Mouse (Mus musculus) liver, embryonic 16.5 days (tissue): ENCODE measurements at regions not wholly inside any gene's neighbourhood (a gene's known extent, or its start where the extent isn't known, plus 50 kb on each side); places are given as distances from the start of the nearest gene placed in this dataset.

Experiments used
- ATAC-seq: fragments of 200-750 bp; cut with Nextera tagmentation; 2 replicates; pipeline ENCODE4 v1.8.0; 2017; ENCODE audit warnings: low read depth, mild to moderate bottlenecking, moderate number of reproducible peaks, moderate library complexity
- H3K27ac ChIP-seq: fragments of 300-500 bp; sonication (generic); 2 replicates; pipeline ENCODE4 v1.5.1; 2014; ENCODE audit warnings: mild to moderate bottlenecking, low read length
- H3K27me3 ChIP-seq: fragments of 300-500 bp; sonication (generic); 2 replicates; pipeline ENCODE4 v1.6.1; 2014; ENCODE audit warnings: low read depth, low read length, mixed read lengths; ENCODE audit not compliant: control insufficient read depth, insufficient read depth
- H3K36me3 ChIP-seq: fragments of 300-500 bp; sonication (generic); 2 replicates; pipeline ENCODE4 v1.6.1; 2014; ENCODE audit warnings: mild to moderate bottlenecking; ENCODE audit not compliant: control insufficient read depth, insufficient read depth
- H3K4me1 ChIP-seq: fragments of 300-500 bp; sonication (generic); 2 replicates; pipeline ENCODE4 v1.6.1; 2014; ENCODE audit warnings: low read depth, low read length, mixed read lengths; ENCODE audit not compliant: control insufficient read depth
- H3K4me2 ChIP-seq: fragments of 300-500 bp; sonication (generic); 2 replicates; pipeline ENCODE4 v1.6.1; 2014; ENCODE audit warnings: low read depth, low read length, mixed read lengths
- H3K4me3 ChIP-seq: fragments of 300-500 bp; sonication (generic); 2 replicates; pipeline ENCODE4 v1.5.1; 2014; ENCODE audit warnings: low read depth, mild to moderate bottlenecking, low read length
- H3K9ac ChIP-seq: fragments of 300-500 bp; sonication (generic); 2 replicates; pipeline ENCODE4 v1.6.1; 2014; ENCODE audit warnings: low read depth, low read length
- H3K9me3 ChIP-seq: fragments of 300-500 bp; sonication (generic); replicated peaks from 2 replicates; pipeline ENCODE4 v1.6.1; 2016; ENCODE audit warnings: low read length; ENCODE audit not compliant: control insufficient read depth
- WGBS: fragments of 180-500 bp; shearing (Covaris S2); extraction: QIAGEN DNeasy Blood & Tissue Kit; methylation state at CpG from one replicate; pipeline ENCODE4 v1.1.7; 2014; ENCODE audit not compliant: insufficient replicate concordance; 5-methylcytosine and 5-hydroxymethylcytosine counted together

GRCm38 (mm10) chr3:120811901-120812300, 359.6 kb downstream of the Rwdd3 start:
- H3K27ac ChIP-seq = no peak overlapping the region
- no peak overlapping the region for H3K4me2 ChIP-seq
- H3K4me3 ChIP-seq = no peak overlapping the region
- 33% methylated on average over 2 of the region's 2 CpGs for WGBS
- ATAC-seq = no peak
- H3K4me1 ChIP-seq = no peaks in the 10 kb centered on the region
- no peak overlapping the region for H3K9ac ChIP-seq
- no peaks in the 10 kb centered on the region for H3K27me3 ChIP-seq
- no peaks in the 10 kb centered on the region for H3K9me3 ChIP-seq
- no peaks in the 10 kb centered on the region for H3K36me3 ChIP-seq

- Histone ChIP-seq H3K36me3 (no peaks in the 10 kb centered on the region), H3K4me1 (no peaks in the 10 kb centered on the region), H3K9ac (no peak overlapping the region), H3K4me2 (no peak overlapping the region), H3K9me3 (no peaks in the 10 kb centered on the region), H3K27ac (no peak overlapping the region), H3K27me3 (no peaks in the 10 kb centered on the region), H3K4me3 (no peak overlapping the region)
- WGBS = 53% methylated on average over 5 of the region's 5 CpGs
- no peak for ATAC-seq
Measured at GRCm38 (mm10) chr3:120810527-120810926, 361.0 kb downstream of the Rwdd3 start.

DNA sequence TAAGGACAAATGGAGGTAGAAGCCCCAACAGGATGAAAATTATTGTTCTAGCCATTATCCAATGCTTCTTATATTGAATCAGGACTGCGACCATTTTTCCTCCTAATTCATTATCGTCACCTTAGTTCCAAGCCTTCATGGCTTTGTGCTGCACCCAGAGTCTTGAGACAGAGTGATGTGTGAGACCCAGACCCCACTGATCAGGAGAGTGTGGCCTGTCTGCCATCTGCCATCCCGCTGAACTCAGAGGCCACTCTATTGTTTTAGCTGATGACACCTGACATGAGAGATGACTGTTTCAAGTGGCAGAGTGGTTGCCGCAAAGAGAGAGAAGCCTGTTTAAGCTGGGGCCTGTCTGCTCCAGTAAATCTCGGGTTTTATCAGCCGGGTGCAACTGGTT, 361.4 kb downstream of the Rwdd3 start:
- Histone ChIP-seq H3K9me3 (no peaks in the 10 kb centered on the region), H3K4me2 (no peak overlapping the region), H3K27ac (no peak overlapping the region), H3K27me3 (no peaks in the 10 kb centered on the region), H3K4me3 (no peak overlapping the region), H3K9ac (no peak overlapping the region), H3K36me3 (no peaks in the 10 kb centered on the region), H3K4me1 (no peaks in the 10 kb centered on the region)
- WGBS = 47% methylated on average over 6 of the region's 6 CpGs
- ATAC-seq = no peak

- no peak for ATAC-seq
- Histone ChIP-seq H3K36me3 (no peaks in the 10 kb centered on the region), H3K9me3 (no peaks in the 10 kb centered on the region), H3K27ac (no peak overlapping the region), H3K27me3 (no peaks in the 10 kb centered on the region), H3K4me2 (no peak overlapping the region), H3K4me1 (no peaks in the 10 kb centered on the region), H3K9ac (no peak overlapping the region), H3K4me3 (no peak overlapping the region)
- 56% methylated on average over 9 of the region's 9 CpGs for WGBS
Measured at GRCm38 (mm10) chr3:120786659-120787058, 384.8 kb downstream of the Rwdd3 start.

- Histone ChIP-seq H3K36me3 (no peaks in the 10 kb centered on the region), H3K9ac (no peak overlapping the region), H3K4me1 (no peaks in the 10 kb centered on the region), H3K4me3 (no peak overlapping the region), H3K4me2 (no peak overlapping the region), H3K9me3 (no peaks in the 10 kb centered on the region), H3K27ac (no peak overlapping the region), H3K27me3 (no peaks in the 10 kb centered on the region)
- WGBS = 64% methylated on average over 6 of the region's 6 CpGs
- no peak for ATAC-seq
Measured at GRCm38 (mm10) chr3:120781486-120781885, 390.0 kb downstream of the Rwdd3 start.

DNA sequence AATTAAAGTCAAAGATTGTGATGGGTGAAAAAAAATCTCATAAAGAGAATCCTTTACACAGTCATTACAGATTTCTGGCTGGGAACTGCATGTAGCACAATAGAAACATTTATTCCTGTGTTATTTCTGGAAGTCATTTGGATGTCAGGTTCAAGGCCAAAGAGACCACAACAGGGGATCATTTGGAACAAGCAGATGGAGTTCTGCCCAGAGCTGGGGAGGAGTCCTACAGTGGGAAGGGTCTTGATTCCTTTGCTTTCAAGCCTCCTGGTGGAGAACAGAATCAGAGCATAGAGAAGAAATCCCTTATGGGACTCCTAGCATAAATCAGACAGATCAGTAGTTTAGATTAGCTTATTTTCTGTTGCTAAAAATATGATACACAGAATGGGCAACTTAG, 392.4 kb downstream of the Rwdd3 start:
- H3K4me3 ChIP-seq = no peak overlapping the region
- ATAC-seq = no peak
- no peak overlapping the region for H3K9ac ChIP-seq
- H3K27ac ChIP-seq = no peak overlapping the region
- no peaks in the 10 kb centered on the region for H3K4me1 ChIP-seq
- H3K36me3 ChIP-seq = no peaks in the 10 kb centered on the region
- H3K9me3 ChIP-seq = no peaks in the 10 kb centered on the region
- no peaks in the 10 kb centered on the region for H3K27me3 ChIP-seq
- no peak overlapping the region for H3K4me2 ChIP-seq

DNA sequence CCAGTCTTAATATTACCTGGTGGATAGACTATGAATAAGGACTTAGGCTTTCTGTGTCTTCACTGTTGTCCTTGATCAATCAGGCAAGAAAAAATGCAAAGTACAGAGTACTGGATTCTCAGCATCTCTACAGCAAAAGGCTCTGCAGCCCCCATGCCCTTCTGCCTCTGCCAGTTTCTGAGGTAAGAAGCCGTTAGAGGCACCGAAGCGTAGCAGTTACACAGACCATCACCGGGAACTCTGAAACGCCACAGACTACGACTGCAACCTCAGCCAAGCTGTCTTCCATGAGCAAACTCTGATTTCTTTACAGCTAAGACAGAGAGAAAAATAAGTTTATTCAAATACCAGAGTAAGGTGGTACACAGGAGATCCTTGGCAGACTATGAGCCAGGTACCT, 396.5 kb downstream of the Rwdd3 start:
- Histone ChIP-seq H3K9me3 (no peaks in the 10 kb centered on the region), H3K36me3 (no peaks in the 10 kb centered on the region), H3K9ac (no peak overlapping the region), H3K4me2 (no peak overlapping the region), H3K27ac (no peak overlapping the region), H3K4me3 (no peak overlapping the region), H3K27me3 (no peaks in the 10 kb centered on the region), H3K4me1 (no peaks in the 10 kb centered on the region)
- 74% methylated on average over 6 of the region's 6 CpGs for WGBS
- no peak for ATAC-seq

- H3K4me1 ChIP-seq = no peaks in the 10 kb centered on the region
- no peak overlapping the region for H3K27ac ChIP-seq
- no peak overlapping the region for H3K9ac ChIP-seq
- H3K4me3 ChIP-seq = no peak overlapping the region
- no peaks in the 10 kb centered on the region for H3K27me3 ChIP-seq
- WGBS = 57% methylated on average over 4 of the region's 4 CpGs
- no peak overlapping the region for H3K4me2 ChIP-seq
- ATAC-seq = no peak
- H3K36me3 ChIP-seq = no peaks in the 10 kb centered on the region
- no peaks in the 10 kb centered on the region for H3K9me3 ChIP-seq
Measured at GRCm38 (mm10) chr3:120761681-120762080, 409.8 kb downstream of the Rwdd3 start.

DNA sequence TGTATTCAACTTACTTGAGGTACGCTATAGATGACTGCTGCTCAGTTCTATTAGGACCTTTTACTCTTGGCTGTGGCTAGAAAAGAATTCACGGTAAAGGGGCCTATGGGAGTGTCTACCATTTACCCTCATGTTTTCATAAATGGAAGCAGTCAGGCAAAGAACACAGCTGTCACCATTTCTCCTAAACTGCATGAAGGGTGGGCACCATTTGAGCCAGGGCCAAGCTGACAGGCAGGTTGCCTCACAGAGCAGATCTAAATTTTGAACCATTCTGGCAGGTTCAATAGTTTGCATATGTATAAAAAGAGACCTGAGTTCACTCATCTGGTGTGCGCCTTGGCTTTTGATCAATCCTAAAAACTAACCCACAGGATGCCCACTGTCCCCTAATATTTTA, 410.3 kb downstream of the Rwdd3 start:
- H3K27me3 ChIP-seq = no peaks in the 10 kb centered on the region
- ATAC-seq = no peak
- WGBS = 54% methylated on average over 3 of the region's 3 CpGs

GRCm38 (mm10) chr3:120748513-120748912, 423.0 kb downstream of the Rwdd3 start:
- Histone ChIP-seq H3K36me3 (no peaks in the 10 kb centered on the region), H3K9me3 (no peaks in the 10 kb centered on the region), H3K4me2 (no peak overlapping the region), H3K27ac (no peak overlapping the region), H3K4me3 (no peak overlapping the region), H3K9ac (no peak overlapping the region), H3K4me1 (no peaks in the 10 kb centered on the region), H3K27me3 (no peaks in the 10 kb centered on the region)
- ATAC-seq = no peak
- WGBS = 69% methylated on average over 4 of the region's 4 CpGs

More for the DNA sequence above, 410.3 kb downstream of the Rwdd3 start:
- no peaks in the 10 kb centered on the region for H3K36me3 ChIP-seq
- no peaks in the 10 kb centered on the region for H3K9me3 ChIP-seq
- H3K9ac ChIP-seq = no peak overlapping the region
- no peak overlapping the region for H3K4me2 ChIP-seq
- H3K27ac ChIP-seq = no peak overlapping the region
- no peaks in the 10 kb centered on the region for H3K4me1 ChIP-seq
- no peak overlapping the region for H3K4me3 ChIP-seq
